ENCODE assay signal across 23 mouse cellular contexts in genomic region chr9:59542766-59543324, GRCm38 (mm10). TPM values are rescaled to one million over a fixed set of nuclear protein-coding genes. Genes with fewer than 3 reads are reported as not detected.
A peak's percentile ranks its signal among the peaks of the same experiment; 100 is the strongest.
DNase-seq lines count a peak whose midpoint lies in the region; ATAC-seq and TF ChIP-seq lines count a peak whose summit lies in the region.
"Had no signal": no experiment of that assay in that cellular context is flagged by ENCODE, and none has a peak within 500 bp of the region (broad histone marks: within the 10 kb centered on the region; RNA-seq: fewer than 3 reads in every experiment).

No protein-coding gene starts in this region.

- DNase-seq in CH12.LX (ENCODE audit: extremely low read depth): no peak
- DNase-seq in fat pad, adult 2 months (ENCODE audit: extremely low read depth, low read depth, low spot score): peak; percentile 62
- no peak for DNase-seq in ovary, postnatal 10 days (ENCODE audit: low spot score)
- no peak for DNase-seq in right cerebral cortex, postnatal 4 days
- DNase-seq: cerebellum, adult 11-12 months; cerebellum, postnatal 36 days; forebrain, postnatal 0 days; gastrocnemius, adult 2 months; heart, adult 11 months; kidney, adult 2 months; kidney, postnatal 10 days; midbrain, embryonic 14.5 days had no signal

- TF ChIP-seq EP300 in CH12.LX (IDR thresholded peaks at IDR 0.05; ENCODE audit: low read length): no peak

- no peak overlapping the region for H3K27ac ChIP-seq in intestine, embryonic 16.5 days (ENCODE audit: low read length)
- H3K27ac ChIP-seq in intestine, embryonic 15.5 days: no peak overlapping the region
- H3K27ac ChIP-seq in CH12.LX (ENCODE audit: insufficient read depth, low read depth): no peak overlapping the region
- no peak overlapping the region for H3K27ac ChIP-seq in lung, embryonic 16.5 days (ENCODE audit: low read length)
- H3K27ac ChIP-seq: embryonic facial prominence, embryonic 15.5 days; forebrain, embryonic 10.5 days; gastrocnemius, adult 2 months; heart, embryonic 15.5 days; limb, embryonic 13.5 days had no signal

- no peak overlapping the region for H3K4me3 ChIP-seq in intestine, embryonic 16.5 days (ENCODE audit: low read length)
- H3K4me3 ChIP-seq in intestine, embryonic 15.5 days (replicated peaks): no peak overlapping the region
- H3K4me3 ChIP-seq in CH12.LX (replicated peaks in 1 of 3; ENCODE audit: low read depth in 2 of 3, low read length in 2 of 3, poor library complexity in 1 of 3): no peak overlapping the region
- no peak overlapping the region for H3K4me3 ChIP-seq in lung, embryonic 16.5 days (ENCODE audit: low read length)
- H3K4me3 ChIP-seq: embryonic facial prominence, embryonic 15.5 days; forebrain, embryonic 10.5 days; gastrocnemius, adult 2 months; heart, embryonic 15.5 days; limb, embryonic 13.5 days had no signal

- in situ Hi-C loops in CH12.LX (cut with MboI; ENCODE audit: low pct_ligation_motif_present, low pct_unique_long_range_greater_than_20kb, low sequenced_read_pairs): no loop called here

- no peak for TF ChIP-seq RAD21 in CH12.LX (IDR thresholded peaks at IDR 0.05; ENCODE audit: low read depth, low read length)

- TF ChIP-seq POLR2A in CH12.LX (IDR thresholded peaks at IDR 0.05; ENCODE audit: low read depth, low read length): no peak

- H3K79me2 ChIP-seq in CH12.LX (replicated peaks; ENCODE audit: control insufficient read depth, extremely low read depth, insufficient read depth, poor library complexity, severe bottlenecking): peaks cover 22% of the 10 kb centered on the region

- ATAC-seq in intestine, embryonic 16.5 days: no peak
- no peak for ATAC-seq in intestine, embryonic 15.5 days
- ATAC-seq in lung, embryonic 16.5 days (ENCODE audit: low read depth): no peak
- ATAC-seq in CD4-positive, CD25-positive, alpha-beta regulatory T cell, adult 4 months: no peak
- ATAC-seq: forebrain, postnatal 0 days; hindbrain, embryonic 16.5 days had no signal

- no peak for TF ChIP-seq CTCF in CH12.LX (conservative IDR thresholded peaks at IDR 0.05 in 1 of 2, IDR thresholded peaks at IDR 0.05 in 1 of 2; ENCODE audit: low read depth in 2 of 2, low read length in 2 of 2)

- 0 out of 2 replicates have a peak overlapping the region, but pooled peaks have one; percentile 3 for H3K4me2 ChIP-seq in intestine, embryonic 16.5 days (ENCODE audit: low read depth, low read length)
- H3K4me2 ChIP-seq in intestine, embryonic 15.5 days (replicated peaks): no peak overlapping the region
- H3K4me2 ChIP-seq in CH12.LX (ENCODE audit: insufficient read depth, low read depth, poor library complexity, severe bottlenecking): peak overlapping the region; percentile 3; the same call in 1 of the 2 replicates
- no peak overlapping the region for H3K4me2 ChIP-seq in lung, embryonic 16.5 days (ENCODE audit: low read depth, low read length)
- H3K4me2 ChIP-seq: embryonic facial prominence, embryonic 15.5 days; heart, embryonic 15.5 days; limb, embryonic 13.5 days had no signal

- H3K27me3 ChIP-seq in intestine, embryonic 16.5 days (replicated peaks; ENCODE audit: control insufficient read depth, insufficient read depth, low read length): no peaks in the 10 kb centered on the region
- no peaks in the 10 kb centered on the region for H3K27me3 ChIP-seq in intestine, embryonic 15.5 days (replicated peaks)
- no peaks in the 10 kb centered on the region for H3K27me3 ChIP-seq in CH12.LX (replicated peaks)
- no peaks in the 10 kb centered on the region for H3K27me3 ChIP-seq in lung, embryonic 16.5 days (ENCODE audit: control insufficient read depth, insufficient read depth, low read depth, low read length)
- H3K27me3 ChIP-seq: heart, embryonic 15.5 days; limb, embryonic 13.5 days had no signal

- H3K36me3 ChIP-seq in intestine, embryonic 16.5 days (ENCODE audit: control insufficient read depth, insufficient read depth, low read length): no peaks in the 10 kb centered on the region
- no peaks in the 10 kb centered on the region for H3K36me3 ChIP-seq in intestine, embryonic 15.5 days
- peaks cover 8 to 19% of the 10 kb centered on the region in 2 experiments for H3K36me3 ChIP-seq in CH12.LX (replicated peaks in 1 of 2; ENCODE audit: control insufficient read depth in 1 of 2, insufficient read depth in 1 of 2, low read length in 1 of 2)
- H3K36me3 ChIP-seq in lung, embryonic 16.5 days (ENCODE audit: control insufficient read depth, insufficient read depth, low read length): no peaks in the 10 kb centered on the region
- H3K36me3 ChIP-seq: embryonic facial prominence, embryonic 15.5 days; forebrain, embryonic 10.5 days; heart, embryonic 15.5 days; limb, embryonic 13.5 days had no signal

- dilution Hi-C loops in CH12.LX (cut with MboI; ENCODE audit: extremely low pct_ligation_motif_present, extremely low pct_unique_long_range_greater_than_20kb, low sequenced_read_pairs): no loop called here

- H3K4me1 ChIP-seq in intestine, embryonic 16.5 days (ENCODE audit: control insufficient read depth, insufficient read depth, low read length): peaks cover 16% of the 10 kb centered on the region
- H3K4me1 ChIP-seq in intestine, embryonic 15.5 days (replicated peaks): peaks cover 13% of the 10 kb centered on the region
- H3K4me1 ChIP-seq in CH12.LX (ENCODE audit: control insufficient read depth in 1 of 2, insufficient read depth in 2 of 2): peaks cover 13 to 43% of the 10 kb centered on the region in 2 experiments
- H3K4me1 ChIP-seq in lung, embryonic 16.5 days (replicated peaks; ENCODE audit: control insufficient read depth, insufficient read depth, low read length): peaks cover 17% of the 10 kb centered on the region

- no peak overlapping the region for H3K9ac ChIP-seq in intestine, embryonic 16.5 days (ENCODE audit: low read depth, low read length)
- no peak overlapping the region for H3K9ac ChIP-seq in intestine, embryonic 15.5 days
- no peak overlapping the region for H3K9ac ChIP-seq in CH12.LX (ENCODE audit: insufficient read depth, low read depth)
- H3K9ac ChIP-seq in lung, embryonic 16.5 days (ENCODE audit: low read length): 0 out of 2 replicates have a peak overlapping the region, but pooled peaks have one; percentile 5
- H3K9ac ChIP-seq: embryonic facial prominence, embryonic 15.5 days; forebrain, postnatal 0 days; heart, embryonic 15.5 days; limb, embryonic 13.5 days had no signal

- no peaks in the 10 kb centered on the region for H3K9me3 ChIP-seq in intestine, embryonic 16.5 days (ENCODE audit: control insufficient read depth, low read length)
- no peaks in the 10 kb centered on the region for H3K9me3 ChIP-seq in intestine, embryonic 15.5 days
- H3K9me3 ChIP-seq in CH12.LX (replicated peaks; ENCODE audit: low read length): no peaks in the 10 kb centered on the region
- no peaks in the 10 kb centered on the region for H3K9me3 ChIP-seq in lung, embryonic 16.5 days (ENCODE audit: control insufficient read depth, low read length)
- H3K9me3 ChIP-seq: embryonic facial prominence, embryonic 15.5 days; forebrain, embryonic 10.5 days; heart, embryonic 15.5 days; limb, embryonic 13.5 days had no signal

TF ChIP-seq in CH12.LX, 34 proteins besides CTCF, POLR2A, EP300 and RAD21 (continues in another document):
- no peak for TF ChIP-seq KAT2A (IDR thresholded peaks at IDR 0.05; ENCODE audit: insufficient replicate concordance, low read length)
- TF ChIP-seq ZKSCAN1 (IDR thresholded peaks at IDR 0.05; ENCODE audit: borderline replicate concordance, low read depth, low read length): no peak
- no peak for TF ChIP-seq CHD2 (IDR thresholded peaks at IDR 0.05; ENCODE audit: low read length)
- no peak for TF ChIP-seq MAX (IDR thresholded peaks at IDR 0.05; ENCODE audit: low read length)
- no peak for TF ChIP-seq MAFK (IDR thresholded peaks at IDR 0.05; ENCODE audit: insufficient replicate concordance, low read length)
- TF ChIP-seq UBTF (IDR thresholded peaks at IDR 0.05; ENCODE audit: low read depth, low read length): no peak

RNA-seq across cellular contexts. Expression of gene Tmem202, which starts 3.2 kb away (rescaled TPM):
- 0.50 and 0.60 TPM in 2 replicates for polyA plus RNA-seq in intestine, embryonic 16.5 days (2015; fragmentation: Nextera tagmentation; extraction: Ambion mirVana)
- polyA plus RNA-seq in intestine, embryonic 15.5 days (2015; fragmentation: Nextera tagmentation; extraction: Ambion mirVana): 0.35 TPM in 1 of 2 replicates, not detected in the other
- total RNA-seq in CH12.LX (2012; rRNA removed) (0.64 and 0.97 TPM in 2 replicates), CH12.LX (2014; rRNA removed) (0.20 TPM in 1 of 2 replicates, not detected in the other)
- not detected in 2 replicates for polyA plus RNA-seq in CH12.LX (2012; ENCODE audit: insufficient read length, low read depth)
- not detected in 2 replicates for polyA plus RNA-seq in lung, embryonic 16.5 days (2015; fragmentation: Nextera tagmentation; extraction: Ambion mirVana)
- polyA plus RNA-seq in CD4-positive, CD25-positive, alpha-beta regulatory T cell, adult 4 months (2017; shearing (Covaris generic)): 1 to 10 TPM in 1 of 2 experiments, under 1 TPM in 1; 0.89 to 1.4 TPM
- total RNA-seq: hematopoietic stem cell, adult 5-6 weeks had no signal
- polyA plus RNA-seq: embryonic facial prominence, embryonic 15.5 days; forebrain, embryonic 10.5 days; kidney, adult 2 months; stomach, embryonic 16.5 days had no signal

RNA-seq across cellular contexts. Expression of gene Hexa, which starts 3.5 kb away (rescaled TPM):
- 179 and 228 TPM in 2 replicates for polyA plus RNA-seq in intestine, embryonic 16.5 days (2015; fragmentation: Nextera tagmentation; extraction: Ambion mirVana)
- polyA plus RNA-seq in intestine, embryonic 15.5 days (2015; fragmentation: Nextera tagmentation; extraction: Ambion mirVana): 108 and 120 TPM in 2 replicates
- total RNA-seq in CH12.LX (2012; rRNA removed) (61.7 and 65.8 TPM in 2 replicates), CH12.LX (2014; rRNA removed) (33.6 and 38.0 TPM in 2 replicates)
- polyA plus RNA-seq in CH12.LX (2012; ENCODE audit: insufficient read length, low read depth): 35.6 and 37.1 TPM in 2 replicates
- polyA plus RNA-seq in lung, embryonic 16.5 days (2015; fragmentation: Nextera tagmentation; extraction: Ambion mirVana): 69.3 and 72.7 TPM in 2 replicates
- polyA plus RNA-seq in CD4-positive, CD25-positive, alpha-beta regulatory T cell, adult 4 months (2017; shearing (Covaris generic)): 10 to 100 TPM; 37.1 to 56.0 TPM

RNA-seq across cellular contexts. Expression of gene Celf6, which starts 34.9 kb away (rescaled TPM):
- polyA plus RNA-seq in intestine, embryonic 16.5 days (2015; fragmentation: Nextera tagmentation; extraction: Ambion mirVana): 2.9 TPM in 2 replicates
- 3.8 and 4.2 TPM in 2 replicates for polyA plus RNA-seq in intestine, embryonic 15.5 days (2015; fragmentation: Nextera tagmentation; extraction: Ambion mirVana)
- total RNA-seq in CH12.LX (2012; rRNA removed) (not detected in 2 replicates), CH12.LX (2014; rRNA removed) (not detected in 2 replicates)
- polyA plus RNA-seq in CH12.LX (2012; ENCODE audit: insufficient read length, low read depth): not detected in 2 replicates
- 0.43 and 0.55 TPM in 2 replicates for polyA plus RNA-seq in lung, embryonic 16.5 days (2015; fragmentation: Nextera tagmentation; extraction: Ambion mirVana)
- polyA plus RNA-seq in CD4-positive, CD25-positive, alpha-beta regulatory T cell, adult 4 months (2017; shearing (Covaris generic)): not detected
- total RNA-seq: gastrocnemius, adult 2 months; hematopoietic stem cell, adult 5-6 weeks had no signal

RNA-seq across cellular contexts. Expression of gene Arih1, which starts 56.4 kb away (rescaled TPM):
- polyA plus RNA-seq in intestine, embryonic 16.5 days (2015; fragmentation: Nextera tagmentation; extraction: Ambion mirVana): 7.2 and 7.7 TPM in 2 replicates
- 11.5 and 12.7 TPM in 2 replicates for polyA plus RNA-seq in intestine, embryonic 15.5 days (2015; fragmentation: Nextera tagmentation; extraction: Ambion mirVana)
- total RNA-seq in CH12.LX (2012; rRNA removed) (52.4 and 57.4 TPM in 2 replicates), CH12.LX (2014; rRNA removed) (38.7 and 45.2 TPM in 2 replicates)
- polyA plus RNA-seq in CH12.LX (2012; ENCODE audit: insufficient read length, low read depth): 68.7 and 70.9 TPM in 2 replicates
- polyA plus RNA-seq in lung, embryonic 16.5 days (2015; fragmentation: Nextera tagmentation; extraction: Ambion mirVana): 12.4 TPM in 2 replicates
- 10 to 100 TPM; 29.6 to 30.0 TPM for polyA plus RNA-seq in CD4-positive, CD25-positive, alpha-beta regulatory T cell, adult 4 months (2017; shearing (Covaris generic))

Comparison
In these comparisons a context has a peak if more than half of its experiments do, and no peak if none do; other contexts are left out.
1. H3K4me2 ChIP-seq: peak in intestine, embryonic 16.5 days (single experiment) and CH12.LX (single experiment); none in intestine, embryonic 15.5 days (single experiment) and lung, embryonic 16.5 days (single experiment).